Mouse (Mus musculus): ENCODE results near the gene Tmem259.
A peak's percentile ranks its signal among the peaks of the same experiment; 100 is the strongest.

Gene Tmem259

GRCm38 (mm10) chr10:79987771-79988505 lies 3.8 kb upstream of the Tmem259 start:
- DNase-seq (ENCODE audit: low read depth, low spot score) = peak; percentile 41

GRCm38 (mm10) chr10:79986963-79987362 lies 2.8 kb upstream of the Tmem259 start:
- peak; percentile 96 for DNase-seq (ENCODE audit: low read depth, low spot score)

- DNase-seq (ENCODE audit: low read depth, low spot score) = peak; percentile 57
These were observed 2.2 kb upstream of the Tmem259 start for GRCm38 (mm10) chr10:79986232-79986878.

- DNase-seq (ENCODE audit: low read depth, low spot score) = peak; percentile 91
These were observed 1.5 kb upstream of the Tmem259 start for GRCm38 (mm10) chr10:79985334-79986231.

GRCm38 (mm10) chr10:79984871-79985270 lies 741 bp upstream of the Tmem259 start:
- peak; percentile 100 for DNase-seq (ENCODE audit: low read depth, low spot score)

- peak; percentile 77 for DNase-seq (ENCODE audit: low read depth, low spot score)
These were observed 460 bp downstream of the Tmem259 start for GRCm38 (mm10) chr10:79983670-79984069.

- no peak for DNase-seq (ENCODE audit: low read depth, low spot score)
These were observed 925 bp downstream of the Tmem259 start for GRCm38 (mm10) chr10:79983205-79983604.

- no peak for DNase-seq (ENCODE audit: low read depth, low spot score)
These were observed 4.6 kb downstream of the Tmem259 start for GRCm38 (mm10) chr10:79979401-79980155.

- DNase-seq (ENCODE audit: low read depth, low spot score) = no peak
These were observed 6.1 kb downstream of the Tmem259 start for GRCm38 (mm10) chr10:79978061-79978460.

- DNase-seq (ENCODE audit: low read depth, low spot score) = no peak
These were observed 6.8 kb downstream of the Tmem259 start for GRCm38 (mm10) chr10:79977324-79977723.

- no peak for DNase-seq (ENCODE audit: low read depth, low spot score)
These were observed 7.4 kb downstream of the Tmem259 start for GRCm38 (mm10) chr10:79976722-79977107.

GRCm38 (mm10) chr10:79976071-79976721 lies 7.9 kb downstream of the Tmem259 start:
- no peak for DNase-seq (ENCODE audit: low read depth, low spot score)

- no peak for DNase-seq (ENCODE audit: low read depth, low spot score)
These were observed 9.5 kb downstream of the Tmem259 start for GRCm38 (mm10) chr10:79974668-79975067.

- no peak for DNase-seq (ENCODE audit: low read depth, low spot score)
These were observed 10.0 kb downstream of the Tmem259 start for GRCm38 (mm10) chr10:79974087-79974486.

- no peak for DNase-seq (ENCODE audit: low read depth, low spot score)
These were observed 11.3 kb downstream of the Tmem259 start for GRCm38 (mm10) chr10:79972831-79973230.

- no peak for DNase-seq (ENCODE audit: low read depth, low spot score)
These were observed 13.0 kb downstream of the Tmem259 start for GRCm38 (mm10) chr10:79971183-79971497.

- DNase-seq (ENCODE audit: low read depth, low spot score) = no peak
These were observed 13.5 kb downstream of the Tmem259 start, which contains the start of gene Grin3b for GRCm38 (mm10) chr10:79970415-79971182. Grin3b (plus strand) TSS chr10:79970715.

GRCm38 (mm10) chr10:79969124-79969568 lies 15.0 kb downstream of the Tmem259 start:
- DNase-seq (ENCODE audit: low read depth, low spot score) = no peak

- DNase-seq (ENCODE audit: low read depth, low spot score) = no peak
These were observed 15.9 kb downstream of the Tmem259 start for GRCm38 (mm10) chr10:79968181-79968580.

- no peak for DNase-seq (ENCODE audit: low read depth, low spot score)
These were observed 17.2 kb downstream of the Tmem259 start for GRCm38 (mm10) chr10:79966886-79967400.

Measured in A20 (cell line).